Mouse (Mus musculus): Measurements from ENCODE around the gene Sypl2. TPM values are rescaled to one million over a fixed set of nuclear protein-coding genes. Genes with fewer than 3 reads are reported as not detected.

Gene Sypl2
- total and polyA plus RNA-seq, 2 experiments from 2014 or later: 0.56 to 2.0 TPM

DNA sequence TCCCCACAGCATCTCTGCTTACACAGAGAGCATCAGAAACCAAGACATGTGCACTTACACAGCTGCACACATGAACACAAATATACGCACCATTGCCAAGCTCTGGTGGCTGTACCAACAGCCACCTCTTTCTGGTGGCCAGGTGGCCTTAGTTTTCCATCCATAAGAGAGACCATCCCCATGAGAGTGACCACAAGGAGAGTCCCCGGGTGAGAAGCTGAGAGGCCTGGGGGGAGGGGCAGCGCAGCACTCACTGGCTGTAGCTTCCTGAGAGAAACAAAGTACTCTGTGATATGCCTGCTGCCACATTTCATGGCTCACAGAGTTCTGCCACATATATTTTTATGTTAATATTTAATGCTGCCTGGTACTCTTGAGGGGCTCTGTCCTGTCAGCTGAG is 57.2 kb downstream of the Sypl2 start:
- H3K4me1 ChIP-seq (ENCODE audit: control insufficient read depth, insufficient read depth): no peaks in the 10 kb centered on the region
- no peak overlapping the region for H3K4me2 ChIP-seq (ENCODE audit: low read depth, low read length)
- 0 out of 2 replicates have a peak, but pooled peaks cover 5% of the 10 kb centered on the region for H3K27me3 ChIP-seq (ENCODE audit: control insufficient read depth, insufficient read depth, low read length)
- H3K4me3 ChIP-seq (ENCODE audit: low read depth, low read length): no peak overlapping the region
- DNase-seq (ENCODE audit: low spot score): no peak
- no peaks in the 10 kb centered on the region for H3K36me3 ChIP-seq (replicated peaks; ENCODE audit: control insufficient read depth, insufficient read depth, low read length)
- no peak for ATAC-seq (ENCODE audit: insufficient read depth, low read depth)
- 51% methylated on average over 3 of the region's 3 CpGs for whole genome bisulfite sequencing
- no peaks in the 10 kb centered on the region for H3K9me3 ChIP-seq (replicated peaks; ENCODE audit: control insufficient read depth, low read length)
- H3K27ac ChIP-seq (ENCODE audit: low read depth): no peak overlapping the region
- H3K9ac ChIP-seq (replicated peaks; ENCODE audit: low read depth, low read length): no peak overlapping the region
- TF ChIP-seq EP300 (IDR thresholded peaks at IDR 0.05; ENCODE audit: low read depth): no peak
- no peak for TF ChIP-seq CTCF (IDR thresholded peaks at IDR 0.05; ENCODE audit: low read depth)

DNA sequence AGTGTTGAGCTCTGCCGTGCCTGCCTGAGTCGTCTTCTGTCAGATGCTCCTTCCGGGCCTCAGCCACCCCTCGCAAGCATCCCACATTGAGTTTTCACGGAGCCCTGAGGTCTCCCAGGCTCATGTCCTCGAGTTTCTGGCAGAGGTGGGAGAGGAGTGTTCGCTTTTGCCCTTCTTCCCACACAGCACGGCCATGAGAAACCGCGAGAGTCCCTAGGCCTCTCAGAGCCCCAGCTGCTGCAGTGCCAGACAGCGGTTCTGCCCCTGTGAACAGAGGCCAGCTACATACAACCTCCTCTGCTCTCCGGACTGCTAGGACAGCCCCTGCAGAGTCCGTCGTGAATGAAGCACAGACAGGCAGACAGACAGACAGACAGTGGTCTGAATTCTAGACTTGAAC is 58.9 kb downstream of the Sypl2 start:
- DNase-seq (ENCODE audit: low spot score): no peak
- H3K9me3 ChIP-seq (replicated peaks; ENCODE audit: control insufficient read depth, low read length): no peaks in the 10 kb centered on the region
- no peak overlapping the region for H3K27ac ChIP-seq (ENCODE audit: low read depth)
- H3K9ac ChIP-seq (replicated peaks; ENCODE audit: low read depth, low read length): no peak overlapping the region
- H3K4me2 ChIP-seq (ENCODE audit: low read depth, low read length): no peak overlapping the region
- no peak overlapping the region for H3K4me3 ChIP-seq (ENCODE audit: low read depth, low read length)
- ATAC-seq (ENCODE audit: insufficient read depth, low read depth): no peak
- H3K4me1 ChIP-seq (ENCODE audit: control insufficient read depth, insufficient read depth): no peaks in the 10 kb centered on the region
- H3K27me3 ChIP-seq (ENCODE audit: control insufficient read depth, insufficient read depth, low read length): 0 out of 2 replicates have a peak, but pooled peaks cover 5% of the 10 kb centered on the region
- 51% methylated on average over 14 of the region's 14 CpGs for WGBS
- no peak for TF ChIP-seq EP300 (IDR thresholded peaks at IDR 0.05; ENCODE audit: low read depth)
- TF ChIP-seq CTCF (IDR thresholded peaks at IDR 0.05; ENCODE audit: low read depth): no peak
- no peaks in the 10 kb centered on the region for H3K36me3 ChIP-seq (replicated peaks; ENCODE audit: control insufficient read depth, insufficient read depth, low read length)

DNA sequence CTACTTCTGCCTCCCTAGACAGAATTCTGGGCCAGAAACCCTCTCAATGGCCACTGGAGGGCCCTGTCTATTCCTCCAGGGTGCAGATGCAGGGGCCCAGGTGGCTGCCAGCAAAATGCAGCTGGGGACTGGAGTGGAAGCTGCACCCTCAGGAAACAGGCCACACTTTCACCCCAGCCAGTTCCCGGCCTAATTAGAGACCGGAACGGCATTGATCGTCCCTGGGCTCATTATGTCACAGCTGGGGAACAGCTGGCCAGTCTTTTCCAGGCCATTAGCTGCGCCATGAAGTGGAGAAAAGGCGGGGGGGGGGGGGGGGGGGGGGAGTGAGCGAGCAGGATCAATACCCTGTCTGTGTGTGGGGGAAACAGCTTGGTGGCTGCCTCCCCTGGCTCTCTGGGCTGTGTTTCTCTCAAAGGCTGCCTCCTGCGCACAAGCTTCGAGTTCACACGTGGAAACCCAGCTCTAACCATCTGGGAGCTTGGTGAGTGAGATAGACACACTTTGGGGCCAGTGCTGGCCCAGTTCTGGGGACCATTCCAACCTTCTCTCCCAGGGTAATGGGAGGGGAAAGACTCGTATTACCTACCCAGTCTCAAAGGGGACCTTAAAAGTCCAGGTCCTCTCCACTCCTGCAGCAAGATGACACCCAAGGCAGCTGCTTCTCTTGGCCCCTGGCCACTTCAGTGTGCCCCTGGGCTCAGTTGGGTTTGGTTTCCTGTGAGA is 59.8 kb downstream of the Sypl2 start:
- Histone ChIP-seq H3K4me1 (ENCODE audit: control insufficient read depth, insufficient read depth) (no peaks in the 10 kb centered on the region), H3K9me3 (replicated peaks; ENCODE audit: control insufficient read depth, low read length) (no peaks in the 10 kb centered on the region), H3K4me2 (ENCODE audit: low read depth, low read length) (no peak overlapping the region), H3K27me3 (ENCODE audit: control insufficient read depth, insufficient read depth, low read length) (no peaks in the 10 kb centered on the region), H3K4me3 (ENCODE audit: low read depth, low read length) (no peak overlapping the region), H3K36me3 (replicated peaks; ENCODE audit: control insufficient read depth, insufficient read depth, low read length) (no peaks in the 10 kb centered on the region), H3K9ac (replicated peaks; ENCODE audit: low read depth, low read length) (no peak overlapping the region), H3K27ac (ENCODE audit: low read depth) (no peak overlapping the region)
- TF ChIP-seq CTCF (IDR thresholded peaks at IDR 0.05; ENCODE audit: low read depth) (peak; percentile 16; the same call in 1 of the 2 replicates), EP300 (IDR thresholded peaks at IDR 0.05; ENCODE audit: low read depth) (no peak)
- peak; percentile 53; the same call in 1 of the 2 replicates for ATAC-seq (ENCODE audit: insufficient read depth, low read depth)
- no peak for DNase-seq (ENCODE audit: low spot score)
- 38% methylated on average over 10 of the region's 11 CpGs for WGBS

DNA sequence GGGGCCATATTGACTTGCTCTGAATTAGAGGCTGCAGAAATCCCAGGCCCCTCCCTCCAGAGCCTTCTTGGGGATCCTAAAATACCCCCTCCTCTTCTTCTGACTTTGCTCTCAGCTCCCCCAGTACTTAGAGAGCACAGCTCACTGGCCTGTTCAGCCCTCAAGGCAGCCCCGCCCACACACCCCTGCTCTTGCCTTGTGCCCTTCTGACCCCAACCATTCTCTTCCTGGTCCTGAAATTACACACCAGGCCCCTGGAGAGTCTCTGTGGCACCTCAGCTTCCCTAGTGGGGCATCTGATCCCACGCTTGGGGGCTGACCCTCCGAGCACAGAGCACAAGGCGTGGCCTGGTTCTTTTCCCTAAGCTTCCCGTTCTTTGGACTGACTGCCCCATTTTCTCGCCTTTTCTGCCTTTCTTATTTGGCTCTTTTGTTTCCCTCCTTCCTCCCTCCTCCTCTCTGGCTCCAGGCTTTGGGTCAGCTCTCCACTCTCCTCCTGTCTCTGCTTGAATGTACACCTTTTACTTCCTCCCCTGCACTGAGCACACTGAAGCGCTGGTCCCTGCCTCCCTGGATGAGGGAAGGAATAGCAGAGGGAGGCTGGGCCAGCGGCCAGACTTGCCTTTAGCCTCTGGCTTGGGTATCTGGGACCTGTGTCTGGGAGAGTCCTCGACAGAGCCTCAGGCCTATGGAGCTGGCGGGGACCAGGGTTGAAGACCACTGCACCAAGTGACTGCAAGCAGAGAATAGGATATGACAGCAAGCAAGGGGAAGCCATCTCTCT is 60.7 kb downstream of the Sypl2 start:
- no peaks in the 10 kb centered on the region for H3K27me3 ChIP-seq (ENCODE audit: control insufficient read depth, insufficient read depth, low read length)
- no peak overlapping the region for H3K27ac ChIP-seq (ENCODE audit: low read depth)
- DNase-seq (ENCODE audit: low spot score) (no peak), ATAC-seq (ENCODE audit: insufficient read depth, low read depth) (no peak; the same call in 1 of the 2 replicates)
- no peak overlapping the region for H3K9ac ChIP-seq (replicated peaks; ENCODE audit: low read depth, low read length)
- no peaks in the 10 kb centered on the region for H3K9me3 ChIP-seq (replicated peaks; ENCODE audit: control insufficient read depth, low read length)
- no peaks in the 10 kb centered on the region for H3K4me1 ChIP-seq (ENCODE audit: control insufficient read depth, insufficient read depth)
- H3K4me3 ChIP-seq (ENCODE audit: low read depth, low read length): no peak overlapping the region
- WGBS: 66% methylated on average over 10 of the region's 10 CpGs
- no peak overlapping the region for H3K4me2 ChIP-seq (ENCODE audit: low read depth, low read length)
- TF ChIP-seq EP300 (IDR thresholded peaks at IDR 0.05; ENCODE audit: low read depth) (no peak), CTCF (IDR thresholded peaks at IDR 0.05; ENCODE audit: low read depth) (no peak)
- H3K36me3 ChIP-seq (replicated peaks; ENCODE audit: control insufficient read depth, insufficient read depth, low read length): no peaks in the 10 kb centered on the region

DNA sequence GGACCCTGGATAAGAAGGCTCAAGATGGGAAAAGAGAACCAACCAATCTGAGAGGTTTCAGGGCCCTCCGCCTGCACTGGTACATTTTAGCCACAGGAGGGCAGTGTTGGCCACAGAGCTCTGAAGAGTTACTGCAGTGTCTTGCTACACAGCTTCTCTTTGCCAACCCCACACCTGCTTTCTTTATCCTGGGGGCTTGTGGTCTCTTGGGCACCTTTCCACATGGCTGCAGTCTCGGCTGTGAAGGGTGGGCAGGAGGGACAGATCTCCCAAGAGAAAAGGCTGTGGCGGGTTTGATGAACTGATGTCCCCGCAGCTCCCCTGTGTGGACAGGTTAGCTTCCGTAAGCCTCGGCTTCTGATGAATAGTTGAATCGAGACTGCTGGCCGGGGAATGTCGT is 61.6 kb downstream of the Sypl2 start:
- Histone ChIP-seq H3K4me3 (ENCODE audit: low read depth, low read length) (no peak overlapping the region), H3K4me1 (ENCODE audit: control insufficient read depth, insufficient read depth) (no peaks in the 10 kb centered on the region), H3K27ac (ENCODE audit: low read depth) (no peak overlapping the region), H3K36me3 (replicated peaks; ENCODE audit: control insufficient read depth, insufficient read depth, low read length) (no peaks in the 10 kb centered on the region), H3K9ac (replicated peaks; ENCODE audit: low read depth, low read length) (no peak overlapping the region), H3K4me2 (ENCODE audit: low read depth, low read length) (no peak overlapping the region), H3K27me3 (ENCODE audit: control insufficient read depth, insufficient read depth, low read length) (no peaks in the 10 kb centered on the region), H3K9me3 (replicated peaks; ENCODE audit: control insufficient read depth, low read length) (no peaks in the 10 kb centered on the region)
- DNase-seq (ENCODE audit: low spot score) (peak; percentile 66), ATAC-seq (ENCODE audit: insufficient read depth, low read depth) (peak; percentile 53; the same call in 1 of the 2 replicates)
- TF ChIP-seq CTCF (IDR thresholded peaks at IDR 0.05; ENCODE audit: low read depth): peak; percentile 97
- TF ChIP-seq EP300 (IDR thresholded peaks at IDR 0.05; ENCODE audit: low read depth): no peak
- WGBS: 26% methylated on average over 9 of the region's 9 CpGs
